Mouse (Mus musculus): ENCODE results near the gene Cd3e. TPM values are rescaled to one million over a fixed set of nuclear protein-coding genes. Genes with fewer than 3 reads are reported as not detected.
A peak's percentile ranks its signal among the peaks of the same experiment; 100 is the strongest.
"Not testable (repeated sequence)": the region's sequence is repeated elsewhere in the genome, so short reads cannot be mapped to it uniquely, and the experiment has no call there.

Gene Cd3e
- polyA plus RNA-seq, 1 experiment = not detected

DNA sequence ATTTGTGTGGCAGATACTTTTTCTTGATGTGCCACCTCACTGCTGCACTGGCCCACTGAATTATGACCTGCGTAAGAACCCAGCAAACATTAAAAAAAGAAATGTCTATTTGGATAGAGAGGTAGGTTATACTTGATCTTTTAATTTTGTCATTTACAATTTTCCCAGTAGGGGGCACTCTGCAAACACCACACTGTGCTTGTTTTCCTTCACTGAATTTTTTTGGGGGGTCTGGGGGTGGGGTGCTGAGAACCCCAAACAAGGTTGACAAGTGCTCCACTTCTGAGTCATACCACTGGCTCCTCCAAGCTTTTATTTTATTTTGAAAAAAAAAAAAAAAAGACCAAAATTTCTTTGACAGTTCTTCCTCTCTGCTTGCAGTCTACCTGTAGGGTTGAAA, 40.0 kb downstream of the Cd3e start:
- Histone ChIP-seq H3K27ac (replicated peaks; ENCODE audit: low read depth, low read length) (no peak overlapping the region), H3K4me1 (ENCODE audit: control insufficient read depth, insufficient read depth, insufficient read length, low read length) (0 out of 2 replicates have a peak, but pooled peaks cover 2% of the 10 kb centered on the region)

DNA sequence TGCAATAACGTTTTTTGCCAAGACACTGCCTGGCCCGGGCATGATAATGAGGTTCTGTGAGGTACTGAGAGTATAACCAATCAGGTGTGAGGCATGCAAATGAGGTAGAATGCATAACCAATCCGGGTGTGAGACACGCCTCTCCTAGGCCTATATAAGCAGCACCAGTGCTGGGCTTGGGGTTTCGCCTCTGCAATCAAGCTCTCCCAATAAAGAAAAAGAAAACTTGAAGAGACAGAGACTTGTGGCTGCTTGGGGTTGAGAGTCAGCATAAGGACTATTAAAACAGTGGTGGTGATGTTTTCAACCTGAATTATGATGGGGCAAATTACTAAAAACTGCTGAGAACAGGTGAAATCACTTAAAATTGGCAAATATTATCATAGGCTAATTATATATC, 41.7 kb downstream of the Cd3e start:
- H3K4me1 ChIP-seq (ENCODE audit: control insufficient read depth, insufficient read depth, insufficient read length, low read length); H3K27ac ChIP-seq (replicated peaks; ENCODE audit: low read depth, low read length); H3K4me3 ChIP-seq (ENCODE audit: insufficient read depth, low read depth, low read length): not testable (repeated sequence)

More for the DNA sequence above, 40.0 kb downstream of the Cd3e start:
- H3K4me3 ChIP-seq (ENCODE audit: insufficient read depth, low read depth, low read length) = no peak overlapping the region

DNA sequence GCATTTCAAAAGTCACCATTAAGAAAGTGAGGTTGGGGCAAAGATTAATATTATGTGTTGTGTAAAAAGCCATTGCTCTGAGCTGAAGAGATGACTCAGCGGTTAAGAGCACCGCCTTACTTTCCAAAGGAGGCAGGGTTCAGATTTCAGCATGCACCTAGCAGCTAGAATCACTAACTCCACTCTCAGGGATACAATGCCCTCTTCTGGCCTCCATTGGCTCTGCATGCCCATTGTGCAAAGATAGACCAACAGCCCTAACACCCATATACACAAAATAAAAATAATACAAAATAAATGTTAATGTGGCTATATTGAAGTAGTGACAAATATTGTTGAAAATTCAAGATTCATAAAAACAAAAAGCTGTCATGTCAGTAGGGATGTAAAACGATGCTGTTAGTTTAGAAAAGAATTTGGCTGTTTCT, 42.6 kb downstream of the Cd3e start:
- Histone ChIP-seq H3K4me1 (ENCODE audit: control insufficient read depth, insufficient read depth, insufficient read length, low read length) (0 out of 2 replicates have a peak, but pooled peaks cover 2% of the 10 kb centered on the region), H3K4me3 (ENCODE audit: insufficient read depth, low read depth, low read length) (no peak overlapping the region), H3K27ac (replicated peaks; ENCODE audit: low read depth, low read length) (no peak overlapping the region)

DNA sequence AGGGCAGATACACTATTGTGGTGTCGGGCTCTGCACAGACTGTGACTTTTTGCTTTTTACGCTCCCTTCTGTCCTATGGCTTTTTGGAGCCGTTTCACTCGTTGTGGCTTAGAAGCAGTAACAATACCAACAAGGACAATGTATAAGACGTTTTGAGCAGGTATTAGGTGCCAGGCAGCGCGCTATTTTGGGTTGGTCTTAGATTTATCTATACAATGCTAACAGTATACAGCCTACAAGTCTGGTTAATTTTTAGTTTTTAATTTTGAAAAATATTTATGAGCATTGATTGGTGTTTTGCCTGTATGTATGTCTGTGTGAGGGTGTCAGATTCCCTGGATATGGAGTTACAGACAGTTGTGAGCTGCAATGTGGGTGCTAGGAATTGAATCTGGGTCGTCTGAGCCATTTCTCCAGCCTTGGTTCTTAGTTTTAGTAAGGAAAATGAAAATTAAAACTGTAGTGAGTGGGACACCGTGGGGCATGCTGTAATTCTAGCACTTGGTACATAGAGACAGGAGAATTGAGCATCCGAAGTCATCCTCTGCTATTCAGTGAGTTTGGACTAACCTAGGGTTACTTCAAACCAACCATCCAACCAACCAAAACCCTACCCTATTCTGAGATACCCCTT, 43.5 kb downstream of the Cd3e start:
- peak overlapping the region; percentile 64 for H3K4me3 ChIP-seq (ENCODE audit: insufficient read depth, low read depth, low read length)
- H3K4me1 ChIP-seq (ENCODE audit: control insufficient read depth, insufficient read depth, insufficient read length, low read length) = 0 out of 2 replicates have a peak, but pooled peaks cover 2% of the 10 kb centered on the region
- peak overlapping the region; percentile 71 for H3K27ac ChIP-seq (replicated peaks; ENCODE audit: low read depth, low read length)

DNA sequence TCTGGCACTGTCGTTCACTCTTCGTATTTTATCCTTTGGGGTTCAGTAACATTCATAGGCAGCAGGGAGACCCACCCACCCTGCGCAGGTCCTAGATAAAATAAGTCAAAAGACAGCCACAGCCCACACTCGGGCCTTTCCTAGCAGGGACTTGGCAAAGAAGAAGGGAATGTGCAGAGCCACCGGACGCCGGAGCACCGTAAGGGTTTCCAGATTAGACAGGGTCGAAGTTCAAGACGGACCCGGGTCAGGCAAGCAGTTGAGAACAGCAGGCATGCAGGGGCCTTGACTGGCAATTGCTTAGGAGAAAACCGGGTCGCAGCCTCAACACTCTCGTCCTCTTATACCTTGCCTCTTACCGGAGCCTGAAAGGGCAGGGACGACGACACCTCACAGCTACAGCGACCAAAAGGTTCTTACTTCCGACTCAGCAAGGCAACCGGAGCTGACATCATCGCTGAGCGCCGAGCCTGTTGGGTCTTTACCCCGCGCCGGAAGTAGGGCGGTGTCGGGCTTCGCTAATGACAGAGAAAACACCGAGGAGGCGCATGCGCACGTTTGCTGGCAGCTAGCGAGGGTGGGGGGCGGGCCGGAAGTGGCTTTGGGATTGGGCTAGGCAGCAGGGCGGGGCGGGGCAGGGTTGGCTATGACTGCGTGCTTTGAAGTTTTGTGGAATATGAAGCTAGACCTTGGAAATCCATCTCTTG, 44.1 kb downstream of the Cd3e start, which contains the start of gene Ube4a:
Gene Ube4a, minus strand, starts transcription at position 475 of the 707 bp plus-strand sequence.
- peak within 1 kb of the TSS; percentile 85 for H3K4me3 ChIP-seq (ENCODE audit: insufficient read depth, low read depth, low read length)
- 0 out of 2 replicates have a peak, but pooled peaks cover 2% of the 10 kb centered on the region for H3K4me1 ChIP-seq (ENCODE audit: control insufficient read depth, insufficient read depth, insufficient read length, low read length)
- peak within 1 kb of the TSS; percentile 71 for H3K27ac ChIP-seq (replicated peaks; ENCODE audit: low read depth, low read length)

DNA sequence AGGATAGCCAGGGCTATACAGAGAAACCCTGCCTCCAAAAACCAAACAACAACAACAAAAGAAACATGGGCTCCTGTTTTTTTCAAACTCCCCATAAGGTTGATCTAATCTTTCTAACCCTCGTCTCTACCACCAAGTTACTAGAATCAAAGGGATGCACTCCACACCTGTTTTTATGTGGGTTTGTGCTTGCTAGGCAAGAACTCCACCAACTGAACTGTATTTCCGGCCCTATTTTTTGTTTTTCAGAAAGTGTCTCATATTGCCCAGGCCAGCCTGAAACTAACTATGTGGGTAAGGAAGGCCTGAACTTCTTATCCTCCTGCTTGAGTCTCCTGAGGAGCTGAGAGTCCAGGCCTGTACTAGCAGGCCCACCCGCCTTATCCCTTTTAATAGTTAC, 55.0 kb downstream of the Cd3e start:
- H3K4me1 ChIP-seq (ENCODE audit: control insufficient read depth, insufficient read depth, insufficient read length, low read length) = no peaks in the 10 kb centered on the region
- H3K27ac ChIP-seq (replicated peaks; ENCODE audit: low read depth, low read length) = no peak overlapping the region

More for the DNA sequence above, 55.0 kb downstream of the Cd3e start:
- H3K4me3 ChIP-seq (ENCODE audit: insufficient read depth, low read depth, low read length) = no peak overlapping the region

Other genes with a start within 250 kb of the Cd3e start
- gene Arcn1, start 241.8 kb downstream of the Cd3e start, polyA plus RNA-seq (2012; ENCODE audit: insufficient read depth, insufficient read length, missing spikeins) = 68.4 and 96.1 TPM in 2 replicates
- gene Ift46, start 241.7 kb downstream of the Cd3e start, polyA plus RNA-seq (2012; ENCODE audit: insufficient read depth, insufficient read length, missing spikeins) = 28.3 and 47.4 TPM in 2 replicates
- 1.1 and 1.5 TPM in 2 replicates for gene Tmem25, start 210.3 kb downstream of the Cd3e start, polyA plus RNA-seq (2012; ENCODE audit: insufficient read depth, insufficient read length, missing spikeins)
- 2.4 TPM in 1 of 2 replicates, not detected in the other for gene Ttc36, start 206.6 kb downstream of the Cd3e start, polyA plus RNA-seq (2012; ENCODE audit: insufficient read depth, insufficient read length, missing spikeins)
- gene Kmt2a, start 128.3 kb downstream of the Cd3e start, polyA plus RNA-seq (2012; ENCODE audit: insufficient read depth, insufficient read length, missing spikeins) = 7.0 and 7.3 TPM in 2 replicates
- 2,562 and 2,957 TPM in 2 replicates for gene Atp5l, start 88.9 kb downstream of the Cd3e start, polyA plus RNA-seq (2012; ENCODE audit: insufficient read depth, insufficient read length, missing spikeins)
- 36.6 and 40.7 TPM in 2 replicates for gene Ube4a, start 44.0 kb downstream of the Cd3e start, polyA plus RNA-seq (2012; ENCODE audit: insufficient read depth, insufficient read length, missing spikeins)
- 1.5 TPM in 1 of 2 replicates, not detected in the other for gene Cd3g, start 29.2 kb downstream of the Cd3e start, polyA plus RNA-seq (2012; ENCODE audit: insufficient read depth, insufficient read length, missing spikeins)
- not detected in 2 replicates for gene Cd3d, start 27.8 kb downstream of the Cd3e start, polyA plus RNA-seq (2012; ENCODE audit: insufficient read depth, insufficient read length, missing spikeins)
- gene Mpzl2, start 30.2 kb upstream of the Cd3e start, polyA plus RNA-seq (2012; ENCODE audit: insufficient read depth, insufficient read length, missing spikeins) = 36.3 and 57.0 TPM in 2 replicates
- gene Mpzl3, start 45.6 kb upstream of the Cd3e start, polyA plus RNA-seq (2012; ENCODE audit: insufficient read depth, insufficient read length, missing spikeins) = 2.8 and 4.4 TPM in 2 replicates
- not detected in 2 replicates for gene Jaml, start 69.6 kb upstream of the Cd3e start, polyA plus RNA-seq (2012; ENCODE audit: insufficient read depth, insufficient read length, missing spikeins)
- not detected in 2 replicates for gene Scn2b, start 108.2 kb upstream of the Cd3e start, polyA plus RNA-seq (2012; ENCODE audit: insufficient read depth, insufficient read length, missing spikeins)
- gene Scn4b, start 128.8 kb upstream of the Cd3e start, polyA plus RNA-seq (2012; ENCODE audit: insufficient read depth, insufficient read length, missing spikeins) = 1.9 and 3.5 TPM in 2 replicates
- gene BC049352, start 172.4 kb upstream of the Cd3e start, polyA plus RNA-seq (2012; ENCODE audit: insufficient read depth, insufficient read length, missing spikeins) = 1.7 and 8.6 TPM in 2 replicates
- gene Tmprss4, start 194.5 kb upstream of the Cd3e start, polyA plus RNA-seq (2012; ENCODE audit: insufficient read depth, insufficient read length, missing spikeins) = not detected in 2 replicates

Measured in brown adipose tissue, adult 24 weeks (tissue).